In the genomic region with DNA sequence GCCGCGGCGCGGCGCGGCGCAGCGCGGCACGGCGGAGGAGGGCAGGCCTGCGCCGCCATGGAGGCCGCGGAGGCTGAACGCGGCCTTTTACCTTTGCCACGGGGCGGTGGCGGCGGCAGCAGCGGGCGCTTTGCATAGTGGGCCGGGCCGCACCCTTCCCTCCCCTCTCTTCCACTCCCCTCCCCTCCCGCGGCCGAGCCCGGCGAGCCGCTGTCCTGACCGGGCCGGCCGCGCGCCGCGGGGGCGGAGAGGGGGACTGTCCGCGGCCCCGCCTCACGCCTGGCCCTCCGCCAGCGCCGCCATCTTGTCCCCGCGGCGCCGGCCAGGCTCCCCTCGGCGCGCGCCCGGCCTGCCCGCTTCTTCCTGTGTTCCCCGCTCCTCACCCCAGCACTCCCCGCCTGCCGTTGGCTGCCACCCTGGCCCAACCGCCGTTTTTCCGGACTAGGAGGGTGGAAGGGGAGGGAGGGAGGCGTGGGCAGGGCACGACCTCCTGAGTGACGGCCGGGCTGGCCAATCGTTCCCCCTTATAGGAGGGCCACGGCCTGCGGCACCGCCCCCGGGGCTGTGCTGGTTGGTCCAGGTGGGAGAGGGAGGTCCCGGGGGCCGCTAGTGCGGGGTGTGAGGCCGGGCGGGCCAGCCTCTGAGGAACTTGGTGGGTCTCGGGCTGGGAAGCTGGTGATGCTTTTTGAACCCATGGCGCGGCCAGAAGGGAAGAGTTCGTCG, we compare ENCODE assay signal across 7 mouse cellular contexts. TPM values are rescaled to one million over a fixed set of nuclear protein-coding genes. Genes with fewer than 3 reads are reported as not detected.
DNase-seq lines count a peak whose midpoint lies in the region; ATAC-seq lines count a peak whose summit lies in the region.

No protein-coding gene starts in this region.

- DNase-seq in adrenal gland, postnatal 14 days, result peak; percentile 100
- DNase-seq in embryonic facial prominence, embryonic 11.5 days (ENCODE audit: low spot score), result peak; percentile 98
- DNase-seq in kidney, adult 11 months, result peak; percentile 99
- DNase-seq in limb, embryonic 10.5 days (ENCODE audit: low spot score), result peak; percentile 99
- DNase-seq in spleen, adult 12 weeks (ENCODE audit: low spot score), result peak; percentile 100

- H3K9ac ChIP-seq in embryonic facial prominence, embryonic 11.5 days (replicated peaks; ENCODE audit: low read length), result peak overlapping the region; percentile 99
- H3K9ac ChIP-seq in midbrain, embryonic 13.5 days (replicated peaks), result peak overlapping the region; percentile 98

- H3K27me3 ChIP-seq in embryonic facial prominence, embryonic 11.5 days (ENCODE audit: control insufficient read depth, insufficient read depth, low read length), result no peaks in the 10 kb centered on the region
- H3K27me3 ChIP-seq in limb, embryonic 10.5 days (ENCODE audit: low read depth, poor library complexity, severe bottlenecking), result no peaks in the 10 kb centered on the region
- no peaks in the 10 kb centered on the region for H3K27me3 ChIP-seq in midbrain, embryonic 13.5 days

- H3K9me3 ChIP-seq in embryonic facial prominence, embryonic 11.5 days (replicated peaks; ENCODE audit: control insufficient read depth, low read length), result no peaks in the 10 kb centered on the region
- H3K9me3 ChIP-seq in limb, embryonic 10.5 days (replicated peaks), result no peaks in the 10 kb centered on the region
- no peaks in the 10 kb centered on the region for H3K9me3 ChIP-seq in midbrain, embryonic 13.5 days

- H3K4me1 ChIP-seq in embryonic facial prominence, embryonic 11.5 days (ENCODE audit: control insufficient read depth, insufficient read depth, low read length), result no peaks in the 10 kb centered on the region
- H3K4me1 ChIP-seq in limb, embryonic 10.5 days, result peaks cover 29% of the 10 kb centered on the region
- H3K4me1 ChIP-seq in midbrain, embryonic 13.5 days (replicated peaks), result peaks cover 43% of the 10 kb centered on the region

- H3K4me3 ChIP-seq in embryonic facial prominence, embryonic 11.5 days (ENCODE audit: low read depth, low read length), result peak overlapping the region; percentile 98
- peak overlapping the region; percentile 93 for H3K4me3 ChIP-seq in limb, embryonic 10.5 days
- H3K4me3 ChIP-seq in midbrain, embryonic 13.5 days (replicated peaks), result peak overlapping the region; percentile 97

- no peaks in the 10 kb centered on the region for H3K36me3 ChIP-seq in embryonic facial prominence, embryonic 11.5 days (replicated peaks; ENCODE audit: control insufficient read depth, insufficient read depth, low read depth, low read length)
- H3K36me3 ChIP-seq in limb, embryonic 10.5 days, result no peaks in the 10 kb centered on the region
- no peaks in the 10 kb centered on the region for H3K36me3 ChIP-seq in midbrain, embryonic 13.5 days

- peak overlapping the region; percentile 59 for H3K4me2 ChIP-seq in embryonic facial prominence, embryonic 11.5 days (ENCODE audit: low read depth, low read length)
- peak overlapping the region; percentile 65 for H3K4me2 ChIP-seq in midbrain, embryonic 13.5 days (replicated peaks)

- peak overlapping the region; percentile 99 for H3K27ac ChIP-seq in embryonic facial prominence, embryonic 11.5 days (replicated peaks; ENCODE audit: low read depth, low read length)
- peak overlapping the region; percentile 98 for H3K27ac ChIP-seq in limb, embryonic 10.5 days
- H3K27ac ChIP-seq in midbrain, embryonic 13.5 days, result peak overlapping the region; percentile 99

- ATAC-seq in embryonic facial prominence, embryonic 11.5 days (replicated peaks; ENCODE audit: insufficient number of reproducible peaks, low FRiP score, low TSS enrichment, low read depth), result peak; percentile 99
- ATAC-seq in granulocyte monocyte progenitor cell, adult 5-6 weeks (replicated peaks; ENCODE audit: poor library complexity, severe bottlenecking), result peak; percentile 90
- peak; percentile 99 for ATAC-seq in midbrain, embryonic 13.5 days

- WGBS in embryonic facial prominence, embryonic 11.5 days, result under 1% methylated on average over 50 of the region's 81 CpGs
- WGBS in limb, embryonic 10.5 days, result under 1% methylated on average over 51 of the region's 81 CpGs
- under 1% methylated on average over 52 of the region's 81 CpGs for WGBS in midbrain, embryonic 13.5 days

RNA-seq across cellular contexts. Expression of gene Nr2c2, which starts 0.7 kb away (rescaled TPM):
- 35.9 and 42.7 TPM in 2 replicates for total RNA-seq in adrenal gland, postnatal 14 days (2021)
- polyA plus RNA-seq in embryonic facial prominence, embryonic 11.5 days (2014; fragmentation: Nextera tagmentation; extraction: Ambion mirVana), result 16.2 and 18.5 TPM in 2 replicates
- total RNA-seq in granulocyte monocyte progenitor cell, adult 5-6 weeks (2014; fragmentation: Nextera tagmentation), result 44.3 and 54.1 TPM in 2 replicates
- total RNA-seq in granulocyte monocyte progenitor cell, adult 5-6 weeks (2017), result 44.4 and 44.6 TPM in 2 replicates
- 19.2 and 20.3 TPM in 2 replicates for polyA plus RNA-seq in limb, embryonic 10.5 days (2016; fragmentation: Nextera tagmentation; extraction: Ambion mirVana)
- polyA plus RNA-seq in midbrain, embryonic 13.5 days (2015; fragmentation: Nextera tagmentation; extraction: Ambion mirVana), result 22.0 and 23.9 TPM in 2 replicates

Comparison
In these comparisons a context has a peak if more than half of its experiments do, and no peak if none do; other contexts are left out.
1. Peak in every context shown above with its lines: DNase-seq, ATAC-seq, H3K4me3 ChIP-seq and H3K27ac ChIP-seq.